Mouse (Mus musculus) brain, embryonic 18.5 days (tissue): ENCODE measurements around the gene Cldn34b4.

ENCODE experiments used
- DNase-seq: peaks from one replicate; pipeline ENCODE4 v3.0.0-alpha.2; 2012; ENCODE audit warnings: low read depth, low spot score

Gene Cldn34b4

DNA sequence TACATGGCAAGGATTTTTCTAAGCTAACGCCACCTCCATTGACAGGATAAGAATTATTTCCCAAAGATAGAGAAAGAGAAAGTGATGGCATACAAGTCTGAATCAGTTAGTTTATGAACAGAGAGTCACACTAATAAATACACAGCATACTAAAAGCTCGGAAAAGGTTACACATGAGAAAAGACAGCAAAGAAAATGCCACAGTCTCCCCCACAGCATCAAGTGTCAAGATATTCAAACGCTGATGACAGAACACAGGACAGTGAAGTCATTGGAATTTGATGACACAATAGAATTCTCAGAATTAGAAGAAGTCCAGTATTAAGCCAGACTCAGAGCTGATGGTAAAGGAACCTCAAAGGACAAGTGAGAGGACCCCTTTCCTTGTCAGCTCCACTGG, at the start of gene Cldn34b4:
TSS of gene Cldn34b4 (plus strand) at position 301 of the 400 bp plus-strand sequence.
- DNase-seq = no peak
